Mouse (Mus musculus) erythroid progenitor cell, adult 5-6 weeks (primary cell): ENCODE results near the gene Traf5. TPM values are rescaled to one million over a fixed set of nuclear protein-coding genes. Genes with fewer than 3 reads are reported as not detected.

ENCODE experiments used
- ATAC-seq: replicated peaks from 2 replicates; pipeline ENCODE4 v1.8.0; 2016; ENCODE audit warnings: moderate number of reproducible peaks, mild to moderate bottlenecking, moderate TSS enrichment, inconsistent platforms; ENCODE audit not compliant: poor library complexity, low FRiP score, severe bottlenecking
- total RNA-seq, 2 experiments: library from RNA; stranded (forward) in 1 of 2; stranded (reverse) in 1 of 2; fragments of 150-400 nt in 1 of 2; fragments of 186-747, 209-891 nt in 1 of 2; gene quantifications; 2 replicates each; pipeline versions ENCODE4 v1.2.3 to v1.2.4; 2015 to 2017; ENCODE audit warnings: low replicate concordance in 2 of 2

Gene Traf5
- total RNA-seq (2015; ENCODE audit: low replicate concordance) (6.1 and 16.3 TPM in 2 replicates), total RNA-seq (2017; ENCODE audit: low replicate concordance) (9.1 and 16.4 TPM in 2 replicates)

DNA sequence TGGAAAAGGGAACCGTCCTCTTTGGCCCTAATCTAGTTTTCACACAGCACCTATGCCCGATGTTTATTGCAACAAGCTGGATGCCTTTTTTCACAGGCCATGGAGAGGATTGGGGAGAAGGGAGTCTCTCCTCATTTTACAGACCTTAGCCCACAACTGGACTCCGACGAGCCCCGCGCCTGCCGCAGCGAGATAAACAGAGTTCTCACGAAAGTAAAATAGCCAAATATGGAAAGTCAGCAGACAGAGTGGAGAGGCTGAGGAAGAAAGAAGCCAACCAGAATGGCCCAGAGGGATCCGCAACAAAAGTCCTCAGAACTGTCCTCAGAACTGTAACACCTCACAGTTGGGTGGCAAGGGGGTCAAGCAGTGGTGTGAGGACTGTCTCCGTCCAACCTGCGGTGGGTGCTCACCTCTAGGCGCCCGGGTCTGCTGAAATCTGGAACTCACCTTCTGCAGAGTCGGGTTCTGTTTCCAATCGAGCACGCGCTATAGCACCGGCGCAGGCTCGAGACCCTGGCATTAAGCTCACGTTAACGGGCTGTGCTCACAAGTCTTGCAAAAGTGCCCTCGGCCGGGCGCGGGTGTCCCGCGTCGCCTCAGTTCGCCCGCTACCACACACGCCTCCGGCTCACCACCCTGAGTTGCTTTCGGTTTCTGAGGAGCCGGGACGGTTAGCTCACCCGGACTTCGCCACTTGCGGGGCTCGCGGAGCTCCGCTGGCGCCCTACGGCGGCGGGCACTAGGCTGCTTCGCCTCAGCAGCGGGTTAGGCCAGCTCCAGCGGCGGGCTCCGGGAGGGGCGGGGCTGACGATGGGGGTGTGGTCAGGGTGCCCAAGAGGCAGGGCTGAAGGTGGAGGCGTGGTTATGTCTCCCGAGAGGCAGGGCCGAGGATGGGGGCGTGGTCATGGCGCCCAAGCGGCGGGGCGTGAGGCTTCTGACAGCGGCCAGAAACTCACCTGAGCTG lies at the start of gene Traf5:
Traf5 (minus strand) TSS at position 754 of the 967 bp plus-strand sequence.
- ATAC-seq: peak; percentile 91

GRCm38 (mm10) chr1:192140313-192140712 lies 48.0 kb upstream of the Traf5 start:
- ATAC-seq: no peak

DNA sequence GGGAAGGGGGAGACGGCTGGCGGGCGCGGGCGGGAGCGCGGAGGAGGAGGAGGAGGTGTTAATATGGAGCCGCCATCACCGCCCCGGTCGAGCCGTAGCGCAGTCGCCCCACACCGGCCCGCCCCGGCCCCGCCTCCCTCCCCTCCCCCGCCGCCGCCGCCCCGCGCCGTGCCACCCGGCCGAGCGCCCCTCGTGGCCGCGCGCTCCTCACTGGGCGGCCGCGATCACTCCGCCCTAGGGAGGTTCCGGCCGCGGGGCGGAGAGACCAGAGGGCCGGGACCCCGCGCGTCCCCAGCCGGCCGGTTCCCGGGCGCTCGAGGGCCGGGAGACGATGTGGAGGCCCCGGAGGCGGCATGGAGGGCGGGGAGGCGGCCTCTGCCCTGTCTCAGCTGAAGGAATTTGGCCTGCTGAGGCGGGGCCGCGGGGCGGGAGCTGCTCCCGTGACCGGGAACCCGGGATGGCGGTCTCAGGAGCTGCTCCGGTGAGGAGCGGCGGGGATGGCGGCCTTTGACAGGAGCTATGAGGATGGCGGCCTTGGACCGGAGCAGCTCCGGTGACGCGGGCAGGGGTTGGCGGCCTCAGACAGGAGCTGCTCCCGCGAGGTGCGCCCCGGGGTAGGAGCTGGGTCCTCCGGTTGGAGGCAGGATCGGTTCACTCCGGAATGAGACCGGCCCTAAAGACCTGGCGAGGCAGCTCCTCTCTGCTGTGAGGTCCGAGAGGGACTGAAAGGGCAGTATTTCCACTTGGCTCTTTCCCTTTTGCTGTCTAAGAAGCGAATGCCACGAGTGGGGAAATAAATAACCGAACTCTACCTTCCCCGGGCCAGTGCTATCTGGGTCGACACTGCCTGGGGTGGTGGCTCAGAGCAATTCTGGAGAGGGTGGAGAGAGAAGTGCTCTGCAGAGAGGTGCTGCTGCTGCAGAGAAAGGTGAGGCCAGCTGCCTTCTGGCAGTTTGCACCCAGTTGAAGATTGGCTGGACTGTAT lies 45.9 kb upstream of the Traf5 start, which contains the start of gene Rcor3:
Rcor3 (minus strand) TSS at position 137 of the 985 bp plus-strand sequence.
- peak; percentile 75 for ATAC-seq

DNA sequence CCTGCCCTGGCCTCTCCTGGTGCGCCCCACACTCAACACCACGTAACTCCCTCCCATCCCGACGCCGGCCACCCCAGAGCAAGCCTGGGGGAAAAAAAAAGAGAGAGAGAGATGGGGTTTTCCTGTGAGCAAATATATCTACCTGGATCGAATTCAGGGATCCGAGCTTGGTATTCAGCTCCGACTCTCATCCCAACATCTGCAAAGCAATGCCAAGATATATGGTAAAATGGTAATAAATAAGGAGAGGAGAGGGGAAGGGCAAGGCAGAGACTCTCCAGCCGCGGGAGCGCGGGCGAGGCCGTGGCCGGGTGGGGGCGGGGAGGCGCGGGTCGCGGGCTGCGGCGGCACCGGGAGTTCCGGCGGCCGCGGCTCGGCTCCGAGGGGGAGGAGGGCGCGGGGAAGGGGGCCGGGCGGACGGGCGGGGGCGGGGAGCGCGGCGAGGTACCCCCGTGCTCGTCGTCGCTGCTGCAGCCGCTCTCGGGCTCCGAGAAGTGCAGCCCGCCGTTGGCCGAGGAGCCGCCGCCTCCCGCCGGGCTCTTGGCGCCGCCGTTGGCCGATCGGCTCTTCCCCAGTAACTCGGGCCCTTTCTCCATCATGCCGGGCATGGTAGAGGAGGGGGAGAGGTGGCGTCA lies 45.0 kb upstream of the Traf5 start:
- no peak for ATAC-seq

DNA sequence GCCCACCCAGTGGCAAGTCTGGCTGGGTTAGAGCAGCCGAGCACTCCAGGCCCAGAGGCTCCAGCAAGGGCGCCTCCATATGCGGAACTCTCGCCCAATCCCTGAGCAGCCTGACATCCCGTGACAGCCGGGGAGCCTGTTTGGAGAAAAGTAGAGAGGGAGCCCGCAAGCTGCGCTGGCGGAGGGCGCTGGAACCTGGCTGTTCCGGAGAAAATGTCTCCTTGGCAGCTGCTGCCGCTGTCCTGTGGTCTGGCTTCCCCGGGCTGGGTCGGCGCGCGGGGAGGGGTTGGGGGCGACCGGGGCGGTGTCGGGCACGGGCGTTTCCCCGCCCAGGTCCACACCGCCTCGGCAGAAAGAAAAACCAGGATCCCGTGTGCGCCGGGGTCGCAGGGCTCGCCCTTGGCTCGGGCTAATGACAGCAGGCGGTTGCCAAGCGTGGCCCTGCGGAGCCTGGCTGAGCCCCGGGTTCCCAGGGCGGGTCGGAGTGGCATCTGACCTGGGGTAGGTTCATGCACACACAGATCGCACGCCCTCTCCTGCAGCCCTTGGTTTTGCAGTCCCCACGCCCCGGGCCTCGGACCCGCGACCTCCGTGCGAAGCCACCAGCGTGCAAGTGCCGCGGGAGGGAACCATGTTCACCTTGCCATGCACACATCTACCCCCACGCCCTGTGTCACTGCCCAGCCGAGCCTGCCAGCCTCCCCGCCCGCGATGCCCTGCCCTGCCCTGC lies 44.4 kb upstream of the Traf5 start:
- ATAC-seq: peak; percentile 74

- ATAC-seq: no peak
Measured at GRCm38 (mm10) chr1:192130202-192130601, 37.8 kb upstream of the Traf5 start.

DNA sequence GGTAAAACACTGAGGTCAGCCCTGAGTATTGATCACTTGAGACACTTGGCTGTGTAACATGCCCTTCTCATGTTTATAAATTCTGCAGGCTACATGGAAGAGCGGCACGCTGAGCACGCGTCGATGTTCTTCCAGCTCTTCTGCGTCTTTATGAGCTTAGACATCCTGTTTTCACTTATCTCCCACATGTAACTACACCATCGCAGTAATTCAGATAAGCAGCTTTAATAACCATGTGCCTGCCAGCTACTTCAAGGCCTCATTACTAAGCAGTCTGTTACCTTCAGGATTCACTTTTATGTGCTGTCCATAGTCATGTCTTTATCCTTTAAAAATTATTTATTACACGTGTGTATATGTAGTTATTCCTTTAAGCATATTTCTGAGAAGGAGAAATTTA lies 36.0 kb upstream of the Traf5 start:
- no peak for ATAC-seq

GRCm38 (mm10) chr1:192125761-192126160 lies 33.4 kb upstream of the Traf5 start:
- ATAC-seq: no peak

- ATAC-seq: no peak
Measured at GRCm38 (mm10) chr1:192116262-192116661, 23.9 kb upstream of the Traf5 start.

DNA sequence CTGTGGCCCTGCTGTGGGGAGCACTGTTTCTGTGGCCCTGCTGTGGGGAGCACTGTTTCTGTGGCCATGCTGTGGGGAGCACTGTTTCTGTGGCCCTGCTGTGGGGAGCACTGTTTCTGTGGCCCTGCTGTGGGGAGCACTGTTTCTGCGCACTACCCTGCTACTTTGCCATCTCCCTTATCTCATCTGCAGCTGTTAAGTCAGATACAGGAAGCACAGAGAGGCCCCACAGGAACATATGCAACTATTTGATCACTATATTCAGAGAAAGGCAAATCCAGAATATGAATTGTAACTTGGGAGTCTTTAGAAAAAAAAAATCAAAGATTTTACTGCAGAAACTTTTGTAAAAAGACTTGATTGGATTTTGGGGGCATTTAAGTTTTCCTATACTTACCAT lies 23.0 kb upstream of the Traf5 start:
- no peak for ATAC-seq

GRCm38 (mm10) chr1:192109169-192109568 lies 16.8 kb upstream of the Traf5 start:
- no peak for ATAC-seq

GRCm38 (mm10) chr1:192107352-192107751 lies 15.0 kb upstream of the Traf5 start:
- peak; percentile 80 for ATAC-seq

DNA sequence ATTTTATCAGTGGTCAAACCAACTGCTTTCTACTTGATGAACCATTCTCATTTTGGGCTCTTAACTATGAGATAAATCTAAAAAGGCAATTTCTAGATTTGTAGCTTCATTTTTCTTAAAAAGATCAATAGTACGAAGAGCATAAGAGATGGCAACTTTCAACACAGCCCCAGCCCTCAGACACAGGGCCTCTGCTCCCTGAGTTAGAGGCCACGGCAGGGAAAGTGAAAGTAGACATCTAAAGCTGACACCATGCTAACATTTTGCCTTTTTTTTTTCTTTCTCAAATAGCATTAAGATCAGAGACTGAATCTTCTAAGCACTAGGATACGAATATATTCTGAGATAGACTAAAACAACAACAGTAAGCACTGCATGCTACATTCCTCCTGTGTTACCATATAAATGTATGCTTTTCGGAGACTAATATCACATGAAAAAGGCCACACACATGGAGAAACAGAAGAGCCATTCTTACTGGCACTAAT lies 13.6 kb upstream of the Traf5 start:
- no peak for ATAC-seq

DNA sequence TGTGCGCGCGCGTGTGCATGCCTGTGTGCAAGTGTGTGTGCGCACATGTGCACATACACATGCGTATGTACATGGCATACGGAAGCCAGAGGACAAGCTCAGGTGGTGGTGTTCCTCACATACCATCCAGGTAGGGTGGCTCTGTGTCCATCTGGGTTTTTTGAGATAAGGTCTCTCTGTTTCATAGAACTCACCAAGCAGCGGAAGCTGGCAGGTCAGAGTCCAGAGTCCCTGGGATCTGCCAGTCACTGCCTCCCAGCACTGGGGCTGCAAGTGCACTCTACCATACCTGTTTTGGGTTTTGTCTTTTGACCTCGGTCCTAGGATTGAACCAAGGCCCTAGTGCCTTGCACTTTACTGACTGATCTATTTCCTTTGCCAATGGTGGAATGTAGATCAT lies 11.7 kb upstream of the Traf5 start:
- no peak for ATAC-seq

DNA sequence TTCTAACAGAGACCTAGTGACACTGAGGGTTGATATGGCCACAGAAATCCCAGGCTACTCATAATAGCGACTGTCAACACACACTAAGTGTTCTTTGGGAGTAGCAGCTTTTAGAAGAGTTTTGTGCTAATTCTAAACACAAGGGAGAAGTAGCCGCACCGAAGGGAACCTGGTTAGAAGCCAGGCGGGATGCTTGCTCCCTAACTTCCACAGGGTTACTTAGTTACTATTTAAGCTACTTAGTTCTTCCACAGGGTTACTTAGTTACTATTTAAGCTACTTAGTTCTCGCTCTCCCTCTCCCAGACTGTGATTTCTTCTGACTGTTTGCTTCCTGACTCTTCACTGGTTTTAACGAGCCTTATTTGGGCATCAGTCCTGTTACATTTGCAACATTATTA lies 10.8 kb upstream of the Traf5 start:
- ATAC-seq: no peak

GRCm38 (mm10) chr1:192101359-192101758 lies 9.0 kb upstream of the Traf5 start:
- no peak for ATAC-seq

DNA sequence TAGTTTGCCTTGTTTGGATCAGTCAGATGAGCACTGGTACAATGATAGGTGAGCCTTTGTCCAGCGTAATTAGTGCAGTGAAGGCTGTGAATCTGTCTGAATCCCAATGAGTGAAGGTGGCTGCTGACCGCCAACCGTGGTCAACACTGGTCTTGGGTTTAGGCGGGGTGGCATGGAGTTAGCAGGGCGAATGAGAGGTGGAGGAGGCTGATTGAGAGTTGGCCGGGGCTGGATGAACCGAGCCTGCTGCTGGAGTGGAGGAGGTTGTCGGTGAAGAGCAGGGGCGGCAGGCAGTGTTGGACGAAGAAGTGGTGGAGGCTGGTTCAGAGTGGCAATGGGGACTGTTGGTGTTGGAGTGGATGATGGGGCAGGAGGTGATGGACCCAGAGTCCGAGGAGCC lies 8.4 kb upstream of the Traf5 start:
- no peak for ATAC-seq

GRCm38 (mm10) chr1:192095626-192096025 lies 3.3 kb upstream of the Traf5 start:
- ATAC-seq: no peak
